Mouse (Mus musculus): Measurements from ENCODE around the gene Coro6. TPM values are rescaled to one million over a fixed set of nuclear protein-coding genes. Genes with fewer than 3 reads are reported as not detected.
A peak's percentile ranks its signal among the peaks of the same experiment; 100 is the strongest.

Coro6 gene
- total and polyA plus RNA-seq, 3 experiments: 0.04 to 0.18 TPM; not detected in 1

- Histone ChIP-seq H3K9me3 (replicated peaks; ENCODE audit: insufficient read depth, low read length) (no peaks in the 10 kb centered on the region), H3K27ac (ENCODE audit: control insufficient read depth, low read depth, low read length) (no peak overlapping the region), H3K27me3 (ENCODE audit: control insufficient read depth in 1 of 2, insufficient read depth in 2 of 2, low read length in 2 of 2) (no peaks in the 10 kb centered on the region), H3K9ac (ENCODE audit: control insufficient read depth, low read depth, low read length, poor library complexity, severe bottlenecking) (no peak overlapping the region), H3K4me3 (ENCODE audit: control insufficient read depth in 1 of 2, insufficient read depth in 1 of 2, low read depth in 2 of 2, low read length in 2 of 2) (no peak overlapping the region), H3K36me3 (ENCODE audit: control insufficient read depth in 1 of 2, insufficient read depth in 2 of 2, low read length in 2 of 2) (no peaks in the 10 kb centered on the region; a peak in 1 of 4 replicates), H3K79me2 (ENCODE audit: control insufficient read depth, insufficient read depth, low read length, poor library complexity) (no peaks in the 10 kb centered on the region), H3K4me1 (ENCODE audit: control insufficient read depth in 1 of 2, insufficient read depth in 2 of 2, low read length in 2 of 2) (0 out of 4 replicates have a peak, but pooled peaks cover 0 to 3% of the 10 kb centered on the region in 2 experiments)
- no peak for TF ChIP-seq POLR2AphosphoS5 (IDR thresholded peaks at IDR 0.05; ENCODE audit: borderline replicate concordance, low read depth, low read length)
- no peak for DNase-seq (ENCODE audit: low read depth, low spot score)
Observed at GRCm38 (mm10) chr11:77465111-77465510, 2.9 kb downstream of the Coro6 start.

DNA sequence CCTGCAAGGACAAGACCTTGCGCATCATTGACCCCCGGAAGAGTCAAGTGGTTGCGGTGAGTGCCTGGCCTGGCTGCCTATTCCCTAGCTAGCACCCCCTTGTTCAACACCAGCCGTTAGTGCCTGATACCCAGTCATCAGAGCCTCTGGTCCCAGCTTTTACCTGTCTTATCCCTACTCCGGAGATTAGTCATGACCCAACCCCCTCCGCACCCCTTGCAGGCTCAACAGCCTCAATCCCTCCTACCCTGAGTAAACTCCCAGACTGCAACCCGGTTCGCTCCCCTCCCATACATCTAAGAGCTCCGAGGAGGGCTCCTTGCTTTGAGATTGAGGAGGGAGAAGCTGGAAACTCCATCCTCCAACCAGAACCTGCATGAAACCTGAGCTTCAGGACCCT lies 4.3 kb downstream of the Coro6 start:
- no peak for DNase-seq (ENCODE audit: low read depth, low spot score)
- no peaks in the 10 kb centered on the region for H3K79me2 ChIP-seq (ENCODE audit: control insufficient read depth, insufficient read depth, low read length, poor library complexity)
- H3K4me3 ChIP-seq (ENCODE audit: control insufficient read depth in 1 of 2, insufficient read depth in 1 of 2, low read depth in 2 of 2, low read length in 2 of 2): no peak overlapping the region; a peak in 1 of 4 replicates
- peak overlapping the region; percentile 41; the same call in 1 of the 2 replicates for H3K9ac ChIP-seq (ENCODE audit: control insufficient read depth, low read depth, low read length, poor library complexity, severe bottlenecking)
- TF ChIP-seq MEF2A (IDR thresholded peaks at IDR 0.05; ENCODE audit: extremely low read depth, insufficient replicate concordance, low read depth, low read length, poor library complexity, severe bottlenecking) (no peak), POLR2AphosphoS5 (IDR thresholded peaks at IDR 0.05; ENCODE audit: borderline replicate concordance, low read depth, low read length) (no peak), KAT2A (conservative IDR thresholded peaks at IDR 0.05; ENCODE audit: low read depth, low read length) (no peak), GABPA (IDR thresholded peaks at IDR 0.05; ENCODE audit: low read depth, low read length) (no peak), ZC3H11A (IDR thresholded peaks at IDR 0.05; ENCODE audit: low read depth, low read length) (no peak), MAFK (IDR thresholded peaks at IDR 0.05; ENCODE audit: borderline replicate concordance, low read depth, low read length) (no peak), MAX (IDR thresholded peaks at IDR 0.05; ENCODE audit: low read length) (no peak), BHLHE40 (IDR thresholded peaks at IDR 0.05; ENCODE audit: borderline replicate concordance, low read depth, low read length) (no peak), USF2 (IDR thresholded peaks at IDR 0.05; ENCODE audit: borderline replicate concordance in 1 of 2, insufficient read depth in 1 of 2, low read depth in 1 of 2, low read length in 2 of 2) (no peak), SMC3 (IDR thresholded peaks at IDR 0.05; ENCODE audit: low read depth, low read length) (no peak)
- H3K27ac ChIP-seq (ENCODE audit: control insufficient read depth, low read depth, low read length): no peak overlapping the region
- no peaks in the 10 kb centered on the region for H3K9me3 ChIP-seq (replicated peaks; ENCODE audit: insufficient read depth, low read length)
- no peaks in the 10 kb centered on the region for H3K36me3 ChIP-seq (ENCODE audit: control insufficient read depth in 1 of 2, insufficient read depth in 2 of 2, low read length in 2 of 2)
- H3K27me3 ChIP-seq (ENCODE audit: control insufficient read depth in 1 of 2, insufficient read depth in 2 of 2, low read length in 2 of 2): no peaks in the 10 kb centered on the region
- no peaks in the 10 kb centered on the region for H3K4me1 ChIP-seq (ENCODE audit: control insufficient read depth in 1 of 2, insufficient read depth in 2 of 2, low read length in 2 of 2)

DNA sequence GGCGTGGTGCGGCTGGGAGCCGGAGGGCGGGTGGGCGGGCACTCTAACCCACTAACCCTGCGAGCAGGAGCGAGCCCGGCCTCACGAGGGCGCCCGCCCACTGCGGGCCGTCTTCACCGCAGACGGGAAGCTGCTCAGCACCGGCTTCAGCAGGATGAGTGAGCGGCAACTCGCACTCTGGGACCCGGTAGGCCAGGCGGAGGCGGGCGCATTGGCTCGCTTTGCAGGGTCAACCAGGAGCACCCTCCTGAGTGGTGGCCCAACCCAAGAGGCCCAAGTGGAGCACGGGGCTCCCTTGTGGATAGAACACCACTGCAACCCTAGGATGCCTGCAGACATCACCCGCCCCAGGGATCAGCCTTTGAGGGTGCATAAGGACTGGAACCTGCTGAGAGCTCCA lies 4.9 kb downstream of the Coro6 start:
- Histone ChIP-seq H3K4me3 (ENCODE audit: control insufficient read depth in 1 of 2, insufficient read depth in 1 of 2, low read depth in 2 of 2, low read length in 2 of 2) (peak overlapping the region; percentile 54 to 65), H3K9ac (ENCODE audit: control insufficient read depth, low read depth, low read length, poor library complexity, severe bottlenecking) (peak overlapping the region; percentile 66), H3K9me3 (replicated peaks; ENCODE audit: insufficient read depth, low read length) (no peaks in the 10 kb centered on the region), H3K79me2 (ENCODE audit: control insufficient read depth, insufficient read depth, low read length, poor library complexity) (no peaks in the 10 kb centered on the region), H3K36me3 (ENCODE audit: control insufficient read depth in 1 of 2, insufficient read depth in 2 of 2, low read length in 2 of 2) (no peaks in the 10 kb centered on the region), H3K27me3 (ENCODE audit: control insufficient read depth in 1 of 2, insufficient read depth in 2 of 2, low read length in 2 of 2) (no peaks in the 10 kb centered on the region), H3K4me1 (ENCODE audit: control insufficient read depth in 1 of 2, insufficient read depth in 2 of 2, low read length in 2 of 2) (no peaks in the 10 kb centered on the region), H3K27ac (ENCODE audit: control insufficient read depth, low read depth, low read length) (no peak overlapping the region)
- TF ChIP-seq TCF12 (IDR thresholded peaks at IDR 0.05; ENCODE audit: low read depth, low read length) (no peak), TBP (IDR thresholded peaks at IDR 0.05; ENCODE audit: low read depth, low read length) (no peak), MYC (IDR thresholded peaks at IDR 0.05; ENCODE audit: low read depth, low read length) (no peak), MAFK (IDR thresholded peaks at IDR 0.05; ENCODE audit: borderline replicate concordance, low read depth, low read length) (no peak), NRF1 (IDR thresholded peaks at IDR 0.05; ENCODE audit: insufficient read depth, low read depth, low read length, poor library complexity, severe bottlenecking) (no peak), MXI1 (IDR thresholded peaks at IDR 0.05; ENCODE audit: low read depth, low read length) (no peak), RAD21 (IDR thresholded peaks at IDR 0.05; ENCODE audit: low read depth, low read length) (peak; percentile 59), SMC3 (IDR thresholded peaks at IDR 0.05; ENCODE audit: low read depth, low read length) (peak; percentile 51; the same call in 1 of the 2 replicates), SIN3A (IDR thresholded peaks at IDR 0.05; ENCODE audit: low read length) (no peak), MEF2A (IDR thresholded peaks at IDR 0.05; ENCODE audit: extremely low read depth, insufficient replicate concordance, low read depth, low read length, poor library complexity, severe bottlenecking) (no peak), POLR2AphosphoS2 (IDR thresholded peaks at IDR 0.05; ENCODE audit: low read length) (no peak), UBTF (IDR thresholded peaks at IDR 0.05; ENCODE audit: borderline replicate concordance, insufficient read depth, low read depth, low read length) (0 out of 2 replicates have a peak, but pooled peaks have one; percentile 94), TAL1 (IDR thresholded peaks at IDR 0.05; ENCODE audit: low read length) (no peak), ZKSCAN1 (IDR thresholded peaks at IDR 0.05; ENCODE audit: low read depth, low read length) (no peak), NELFE (IDR thresholded peaks at IDR 0.05; ENCODE audit: low read depth, low read length) (no peak), MAX (IDR thresholded peaks at IDR 0.05; ENCODE audit: low read length) (no peak), CTCF (IDR thresholded peaks at IDR 0.05 in 2 of 3, conservative IDR thresholded peaks at IDR 0.05 in 1 of 3; ENCODE audit: control insufficient read depth in 1 of 3, insufficient read depth in 1 of 3, low read depth in 2 of 3, low read length in 3 of 3, poor library complexity in 1 of 3, severe bottlenecking in 1 of 3) (peak in 2 of 3 experiments; percentile 64 to 92; a peak in 5 of 6 replicates)
- peak; percentile 90 for DNase-seq (ENCODE audit: low read depth, low spot score)
